Mouse (Mus musculus): Measurements from ENCODE around the gene Olfr549.
A peak's percentile ranks its signal among the peaks of the same experiment; 100 is the strongest.

The Olfr549 gene

GRCm38 (mm10) chr7:102549570-102549969 is at the start of gene Olfr549:
Olfr549 (plus strand) TSS chr7:102549870.
- DNase-seq (ENCODE audit: low spot score), result no peak

- DNase-seq (ENCODE audit: low spot score), result no peak
Observed at GRCm38 (mm10) chr7:102501986-102502385, 47.7 kb upstream of the Olfr549 start.

GRCm38 (mm10) chr7:102506848-102507247 is 42.8 kb upstream of the Olfr549 start:
- peak; percentile 72 for DNase-seq (ENCODE audit: low spot score)

- DNase-seq (ENCODE audit: low spot score), result no peak
Observed at GRCm38 (mm10) chr7:102508066-102508465, 41.6 kb upstream of the Olfr549 start.

- DNase-seq (ENCODE audit: low spot score), result no peak
Observed at GRCm38 (mm10) chr7:102508666-102509065, 41.0 kb upstream of the Olfr549 start.

- no peak for DNase-seq (ENCODE audit: low spot score)
Observed at GRCm38 (mm10) chr7:102509726-102510125, 39.9 kb upstream of the Olfr549 start.

- DNase-seq (ENCODE audit: low spot score), result no peak
Observed at GRCm38 (mm10) chr7:102511927-102512326, 37.7 kb upstream of the Olfr549 start.

- DNase-seq (ENCODE audit: low spot score), result peak; percentile 89
Observed at GRCm38 (mm10) chr7:102512814-102513435, 36.7 kb upstream of the Olfr549 start.

- no peak for DNase-seq (ENCODE audit: low spot score)
Observed at GRCm38 (mm10) chr7:102514144-102514543, 35.5 kb upstream of the Olfr549 start.

GRCm38 (mm10) chr7:102516261-102517050 is 33.2 kb upstream of the Olfr549 start:
- DNase-seq (ENCODE audit: low spot score), result peak; percentile 26

- no peak for DNase-seq (ENCODE audit: low spot score)
Observed at GRCm38 (mm10) chr7:102517051-102517335, 32.7 kb upstream of the Olfr549 start.

- DNase-seq (ENCODE audit: low spot score), result no peak
Observed at GRCm38 (mm10) chr7:102529052-102529451, 20.6 kb upstream of the Olfr549 start.

- DNase-seq (ENCODE audit: low spot score), result no peak
Observed at GRCm38 (mm10) chr7:102534449-102534848, 15.2 kb upstream of the Olfr549 start, which contains the start of gene Olfr547. Olfr547 (plus strand) TSS chr7:102534749.

GRCm38 (mm10) chr7:102540596-102540995 is 9.1 kb upstream of the Olfr549 start, which contains the start of gene Olfr548-ps1:
Olfr548-ps1 (plus strand) TSS chr7:102540896.
- DNase-seq (ENCODE audit: low spot score), result no peak

- DNase-seq (ENCODE audit: low spot score), result no peak
Observed at GRCm38 (mm10) chr7:102541251-102541650, 8.4 kb upstream of the Olfr549 start.

GRCm38 (mm10) chr7:102553279-102553678 is 3.6 kb downstream of the Olfr549 start:
- no peak for DNase-seq (ENCODE audit: low spot score)

- peak; percentile 89 for DNase-seq (ENCODE audit: low spot score)
Observed at GRCm38 (mm10) chr7:102564999-102565997, 15.6 kb downstream of the Olfr549 start, which contains the start of gene Trim21. Trim21 (minus strand) TSS chr7:102565486.

- no peak for DNase-seq (ENCODE audit: low spot score)
Observed at GRCm38 (mm10) chr7:102566219-102566618, 16.5 kb downstream of the Olfr549 start.

GRCm38 (mm10) chr7:102571142-102571541 is 21.5 kb downstream of the Olfr549 start, which contains the start of gene Olfr550:
Olfr550 (plus strand) TSS chr7:102571442.
- no peak for DNase-seq (ENCODE audit: low spot score)

- DNase-seq (ENCODE audit: low spot score), result no peak
Observed at GRCm38 (mm10) chr7:102573174-102573830, 23.6 kb downstream of the Olfr549 start.

- no peak for DNase-seq (ENCODE audit: low spot score)
Observed at GRCm38 (mm10) chr7:102575998-102576397, 26.3 kb downstream of the Olfr549 start.

GRCm38 (mm10) chr7:102591786-102592185 is 42.1 kb downstream of the Olfr549 start, which contains the start of gene Olfr551:
Olfr551 (minus strand) TSS chr7:102591886.
- DNase-seq (ENCODE audit: low spot score), result no peak

Data from urinary bladder, postnatal 14 days (tissue).